Mouse (Mus musculus) lung, postnatal 4 days (tissue): ENCODE results near the gene Gtpbp3.
"Not testable (repeated sequence)": the region's sequence is repeated elsewhere in the genome, so short reads cannot be mapped to it uniquely, and the experiment has no call there.

ENCODE experiments used
- DNase-seq, 2 experiments: peaks; one replicate each; pipeline ENCODE4 v3.0.0; 2021

Gtpbp3 gene

GRCm38 (mm10) chr8:71497881-71498501 lies 10.1 kb downstream of the Gtpbp3 start:
- DNase-seq, result peak; percentile 51 to 76

GRCm38 (mm10) chr8:71498816-71499690 lies 11.2 kb downstream of the Gtpbp3 start:
- peak; percentile 54 to 81 for DNase-seq

- no peak for DNase-seq
Observed at GRCm38 (mm10) chr8:71504349-71504748, 16.4 kb downstream of the Gtpbp3 start.

- DNase-seq, result peak in 1 of 2 experiments; percentile 22
Observed at GRCm38 (mm10) chr8:71505326-71505725, 17.4 kb downstream of the Gtpbp3 start.

- peak in 1 of 2 experiments; percentile 18 for DNase-seq
Observed at GRCm38 (mm10) chr8:71505979-71506378, 18.1 kb downstream of the Gtpbp3 start.

GRCm38 (mm10) chr8:71507589-71508104 lies 19.7 kb downstream of the Gtpbp3 start:
- peak; percentile 73 to 90 for DNase-seq

GRCm38 (mm10) chr8:71509316-71509715 lies 21.4 kb downstream of the Gtpbp3 start:
- no peak for DNase-seq

- peak; percentile 62 to 82 for DNase-seq
Observed at GRCm38 (mm10) chr8:71511644-71512043, 23.7 kb downstream of the Gtpbp3 start, which contains the start of gene Plvap. Gene Plvap (minus strand): TSS chr8:71511752.

GRCm38 (mm10) chr8:71513018-71513754 lies 25.3 kb downstream of the Gtpbp3 start:
- DNase-seq, result peak; percentile 36 to 60

- no peak for DNase-seq
Observed at GRCm38 (mm10) chr8:71515043-71515442, 27.1 kb downstream of the Gtpbp3 start.

GRCm38 (mm10) chr8:71516786-71517185 lies 28.9 kb downstream of the Gtpbp3 start:
- DNase-seq, result peak; percentile 41 to 58

GRCm38 (mm10) chr8:71519037-71519825 lies 31.3 kb downstream of the Gtpbp3 start:
- peak in 1 of 2 experiments; percentile 77 for DNase-seq

GRCm38 (mm10) chr8:71521634-71522033 lies 33.7 kb downstream of the Gtpbp3 start:
- peak; percentile 96 to 98 for DNase-seq

GRCm38 (mm10) chr8:71525226-71526050 lies 37.5 kb downstream of the Gtpbp3 start, which contains the start of gene Ccdc194:
Gene Ccdc194 (minus strand): TSS chr8:71525711.
- no peak for DNase-seq

- no peak for DNase-seq
Observed at GRCm38 (mm10) chr8:71526272-71526671, 38.4 kb downstream of the Gtpbp3 start.

- DNase-seq, result no peak
Observed at GRCm38 (mm10) chr8:71527162-71527870, 39.4 kb downstream of the Gtpbp3 start.

GRCm38 (mm10) chr8:71528362-71529073 lies 40.6 kb downstream of the Gtpbp3 start:
- peak; percentile 62 to 81 for DNase-seq

- not testable (repeated sequence) for DNase-seq
Observed at GRCm38 (mm10) chr8:71530735-71531467, 43.0 kb downstream of the Gtpbp3 start.

GRCm38 (mm10) chr8:71534263-71534810 lies 46.4 kb downstream of the Gtpbp3 start:
- DNase-seq, result no peak
